Mouse (Mus musculus) embryonic facial prominence, embryonic 13.5 days (tissue): Measurements from ENCODE around the gene Noxa1. TPM values are rescaled to one million over a fixed set of nuclear protein-coding genes. Genes with fewer than 3 reads are reported as not detected.
A peak's percentile ranks its signal among the peaks of the same experiment; 100 is the strongest.

Experiments
- ATAC-seq: fragments of 200-750 bp; cut with Nextera tagmentation; 2 replicates; pipeline ENCODE4 v1.8.0; 2017; ENCODE audit warnings: low read depth; ENCODE audit not compliant: insufficient number of reproducible peaks, insufficient read depth, low FRiP score, low TSS enrichment
- H3K27ac ChIP-seq: fragments of 300-500 bp; sonication (generic); 2 replicates; pipeline ENCODE4 v1.5.1; 2015; ENCODE audit warnings: moderate library complexity, mild to moderate bottlenecking, inconsistent platforms
- H3K27me3 ChIP-seq: fragments of 300-500 bp; sonication (generic); 2 replicates; pipeline ENCODE4 v1.6.1; 2015; ENCODE audit warnings: mild to moderate bottlenecking, inconsistent platforms
- H3K36me3 ChIP-seq: fragments of 300-500 bp; sonication (generic); 2 replicates; pipeline ENCODE4 v1.6.1; 2015; ENCODE audit warnings: mild to moderate bottlenecking, inconsistent platforms
- H3K4me1 ChIP-seq: fragments of 300-500 bp; sonication (generic); 2 replicates; pipeline ENCODE4 v1.6.1; 2015; ENCODE audit warnings: inconsistent platforms
- H3K4me2 ChIP-seq: fragments of 300-500 bp; sonication (generic); 2 replicates; pipeline ENCODE4 v1.6.1; 2015; ENCODE audit warnings: moderate library complexity, mild to moderate bottlenecking, inconsistent platforms
- H3K4me3 ChIP-seq: fragments of 300-500 bp; sonication (generic); 2 replicates; pipeline ENCODE4 v1.5.1; 2015; ENCODE audit warnings: mild to moderate bottlenecking, inconsistent platforms
- H3K9ac ChIP-seq: fragments of 300-500 bp; sonication (generic); 2 replicates; pipeline ENCODE4 v1.6.1; 2015; ENCODE audit warnings: mild to moderate bottlenecking, inconsistent platforms
- H3K9me3 ChIP-seq: fragments of 300-500 bp; sonication (generic); 2 replicates; pipeline ENCODE4 v1.6.1; 2016; ENCODE audit warnings: inconsistent platforms
- WGBS: fragments of 180-500 bp; shearing (Covaris S2); methylation state at CpG from one replicate; pipeline ENCODE4 v1.1.7; 2015; ENCODE audit warnings: mixed read lengths; 5-methylcytosine and 5-hydroxymethylcytosine counted together
- microRNA-seq: library from miRNA; unstranded; fragments of <30 nt; microRNA quantifications from one replicate; pipeline ENCODE4, GENCODE M21; 2016
- polyA plus RNA-seq: library from polyadenylated mRNA; unstranded; fragments of >200 nt; fragmentation: Nextera tagmentation; extraction: Ambion mirVana; gene quantifications from 2 replicates; pipeline ENCODE4 v1.2.1, GENCODE M21; 2015

Gene Noxa1
- polyA plus RNA-seq, 1 experiment from 2014 or later, result not detected

DNA sequence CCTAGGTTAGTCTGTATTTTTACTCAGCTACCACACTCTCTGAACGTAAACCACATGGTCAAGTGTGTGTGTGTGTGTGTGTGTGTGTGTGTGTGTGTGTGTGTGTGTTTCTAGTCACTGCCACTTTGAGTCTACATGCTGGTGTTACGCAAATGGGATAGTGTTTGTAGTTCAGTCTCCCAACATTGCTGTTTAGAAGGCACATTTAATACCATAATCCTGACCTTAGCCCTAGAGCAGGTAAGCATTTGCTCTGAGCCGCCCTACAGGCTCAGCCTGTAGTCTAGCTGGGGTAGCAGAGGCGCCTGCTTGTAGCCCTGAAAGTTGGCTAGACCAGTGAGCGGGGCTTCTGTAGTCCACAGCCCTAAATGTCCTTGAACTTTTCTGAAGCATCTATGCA lies 31.4 kb downstream of the Noxa1 start:
- peaks cover 45% of the 10 kb centered on the region for H3K36me3 ChIP-seq
- H3K9me3 ChIP-seq, result no peaks in the 10 kb centered on the region
- H3K27me3 ChIP-seq, result no peaks in the 10 kb centered on the region
- H3K4me1 ChIP-seq, result no peaks in the 10 kb centered on the region
- H3K27ac ChIP-seq, result no peak overlapping the region
- H3K4me3 ChIP-seq, result no peak overlapping the region
- no peak overlapping the region for H3K4me2 ChIP-seq
- no peak overlapping the region for H3K9ac ChIP-seq
- WGBS, result 91% methylated on average over 5 of the region's 5 CpGs
- no peak for ATAC-seq

DNA sequence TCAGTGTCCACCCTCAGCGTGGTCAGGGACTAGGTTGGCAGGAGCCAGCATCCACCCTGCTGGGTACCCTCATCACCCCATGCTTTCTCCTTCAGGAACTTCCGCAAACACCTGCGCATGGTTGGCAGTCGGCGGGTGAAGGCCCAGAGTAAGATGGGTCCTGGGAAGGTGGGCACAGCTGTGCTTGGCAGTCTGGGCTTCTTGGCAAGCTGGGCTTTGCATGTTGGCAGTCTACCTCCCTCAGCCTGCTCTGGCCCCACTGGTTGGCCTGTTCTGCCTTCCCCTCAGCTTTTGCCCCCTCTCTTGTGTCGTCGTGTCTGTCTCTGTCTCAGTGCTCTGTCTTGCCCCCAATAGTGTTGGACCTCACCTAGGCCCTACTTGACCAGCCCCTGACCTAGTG lies 36.0 kb downstream of the Noxa1 start:
- peaks cover 71% of the 10 kb centered on the region for H3K36me3 ChIP-seq

DNA sequence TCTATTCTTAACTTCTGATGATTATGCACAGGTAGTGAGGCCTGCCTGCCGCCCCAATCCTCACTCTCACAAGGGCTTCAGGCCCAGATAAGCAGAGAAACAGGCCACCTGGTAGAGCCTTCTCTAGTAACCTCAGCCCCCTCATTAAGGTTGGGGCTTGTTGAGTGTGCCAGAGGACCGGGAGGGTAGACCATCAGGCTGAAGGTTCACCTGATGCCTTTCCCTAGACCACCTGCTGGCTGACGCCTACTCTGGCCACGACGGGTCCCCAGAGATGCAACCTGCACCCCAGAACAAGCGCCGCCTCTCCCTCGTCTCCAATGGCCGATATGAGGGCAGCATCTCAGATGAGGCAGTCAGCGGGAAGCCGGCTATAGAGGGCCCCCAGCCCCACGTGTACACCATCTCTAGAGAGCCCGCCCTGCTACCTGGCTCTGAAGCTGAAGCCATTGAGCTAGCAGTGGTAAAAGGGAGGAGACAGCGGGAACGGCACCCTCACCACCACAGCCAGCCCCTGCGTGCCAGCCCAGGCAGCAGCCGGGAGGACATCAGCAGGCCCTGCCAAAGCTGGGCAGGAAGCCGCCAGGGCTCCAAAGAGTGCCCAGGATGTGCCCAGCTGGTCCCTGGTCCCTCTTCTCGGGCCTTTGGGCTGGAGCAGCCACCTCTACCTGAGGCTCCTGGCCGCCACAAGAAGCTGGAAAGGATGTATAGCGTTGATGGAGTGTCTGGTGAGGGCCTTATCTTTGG lies 39.4 kb downstream of the Noxa1 start:
- Histone ChIP-seq H3K27me3 (no peaks in the 10 kb centered on the region), H3K36me3 (peaks cover 50% of the 10 kb centered on the region), H3K27ac (no peak overlapping the region), H3K9ac (peak overlapping the region; percentile 92), H3K4me3 (peak overlapping the region; percentile 87), H3K4me1 (peaks cover 16% of the 10 kb centered on the region), H3K9me3 (no peaks in the 10 kb centered on the region), H3K4me2 (peak overlapping the region; percentile 91)
- no peak for ATAC-seq
- WGBS, result 87% methylated on average over 21 of the region's 21 CpGs

More for the DNA sequence above, 36.0 kb downstream of the Noxa1 start:
- H3K27me3 ChIP-seq, result no peaks in the 10 kb centered on the region
- WGBS, result 92% methylated on average over 7 of the region's 7 CpGs
- no peak for ATAC-seq
- no peak overlapping the region for H3K9ac ChIP-seq
- no peak overlapping the region for H3K27ac ChIP-seq
- H3K4me2 ChIP-seq, result no peak overlapping the region
- H3K9me3 ChIP-seq, result no peaks in the 10 kb centered on the region
- H3K4me3 ChIP-seq, result no peak overlapping the region
- peaks cover 16% of the 10 kb centered on the region for H3K4me1 ChIP-seq

DNA sequence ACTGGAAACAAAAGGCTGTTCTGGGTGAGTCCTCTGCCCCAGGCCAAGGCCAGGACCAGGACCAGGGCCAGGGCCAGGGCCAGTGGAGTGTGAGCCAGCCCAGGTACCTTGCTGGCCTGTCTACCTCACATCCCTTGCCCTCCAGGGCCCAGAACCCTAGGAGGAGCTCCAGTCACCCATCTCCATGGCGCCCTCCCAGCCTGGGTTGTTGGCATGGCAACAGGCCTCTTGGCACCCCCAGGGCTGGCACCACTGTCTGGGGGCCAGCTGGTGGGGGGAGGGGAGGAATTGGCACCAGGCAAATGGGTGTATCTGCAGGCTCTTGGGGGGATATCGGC lies 39.9 kb downstream of the Noxa1 start:
- no peak overlapping the region for H3K27ac ChIP-seq
- 62% methylated on average over 2 of the region's 2 CpGs for WGBS
- H3K9me3 ChIP-seq, result no peaks in the 10 kb centered on the region
- H3K9ac ChIP-seq, result peak overlapping the region; percentile 92
- peaks cover 45% of the 10 kb centered on the region for H3K36me3 ChIP-seq
- H3K4me2 ChIP-seq, result peak overlapping the region; percentile 91
- no peak for ATAC-seq
- peaks cover 16% of the 10 kb centered on the region for H3K4me1 ChIP-seq
- H3K4me3 ChIP-seq, result peak overlapping the region; percentile 87
- H3K27me3 ChIP-seq, result no peaks in the 10 kb centered on the region

DNA sequence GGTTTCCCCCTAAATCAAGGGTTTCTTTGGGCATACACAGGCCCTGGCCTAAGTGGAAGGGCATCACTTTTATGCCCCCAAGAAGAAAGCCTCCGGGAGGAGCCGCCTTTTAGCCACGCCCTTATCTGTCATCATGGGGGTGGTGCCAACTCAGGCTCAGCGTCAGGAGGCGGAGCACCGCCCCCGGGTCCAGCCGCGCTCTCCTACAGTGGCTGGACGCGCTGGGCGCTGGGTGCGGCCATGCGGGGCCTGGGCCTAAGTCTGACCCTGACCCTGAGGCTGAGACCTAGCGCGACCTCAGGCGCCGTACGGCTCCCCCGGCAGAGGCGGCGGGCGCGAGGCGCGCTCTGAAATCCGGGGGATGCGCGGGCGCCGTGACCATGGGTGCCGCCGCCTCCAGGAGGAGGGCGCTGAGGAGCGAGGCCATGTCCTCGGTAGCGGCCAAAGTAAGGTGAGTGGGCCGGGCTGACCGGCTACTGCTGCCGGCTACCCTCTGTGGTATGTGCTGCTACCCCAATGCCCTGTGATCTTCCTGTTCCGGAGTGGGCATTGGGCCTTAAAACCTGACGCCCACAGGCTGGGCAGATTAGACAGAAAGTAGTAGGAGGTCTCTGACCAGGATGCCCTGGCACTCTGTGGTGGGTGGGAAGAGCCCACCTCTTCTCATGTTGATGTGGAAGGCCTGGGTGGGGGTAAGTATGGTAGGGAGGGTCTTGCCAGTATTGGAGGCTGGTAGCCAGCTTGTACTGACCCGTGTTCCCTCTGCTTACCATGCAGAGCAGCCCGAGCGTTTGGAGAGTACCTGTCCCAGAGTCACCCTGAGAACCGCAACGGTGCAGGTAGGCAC lies 40.5 kb downstream of the Noxa1 start, which contains the start of gene Nsmf:
Gene Nsmf, plus strand, starts transcription at position 135 of the 847 bp plus-strand sequence.
- Histone ChIP-seq H3K9ac (peak within 1 kb of the TSS; percentile 92), H3K27me3 (no peaks in the 10 kb centered on the region), H3K4me1 (peaks cover 16% of the 10 kb centered on the region), H3K36me3 (peaks cover 39% of the 10 kb centered on the region), H3K4me3 (peak within 1 kb of the TSS; percentile 87), H3K27ac (no peak within 1 kb of the TSS), H3K4me2 (peak within 1 kb of the TSS; percentile 91), H3K9me3 (no peaks in the 10 kb centered on the region)
- peak; percentile 70 for ATAC-seq
- WGBS, result 3% methylated on average over 47 of the region's 47 CpGs

DNA sequence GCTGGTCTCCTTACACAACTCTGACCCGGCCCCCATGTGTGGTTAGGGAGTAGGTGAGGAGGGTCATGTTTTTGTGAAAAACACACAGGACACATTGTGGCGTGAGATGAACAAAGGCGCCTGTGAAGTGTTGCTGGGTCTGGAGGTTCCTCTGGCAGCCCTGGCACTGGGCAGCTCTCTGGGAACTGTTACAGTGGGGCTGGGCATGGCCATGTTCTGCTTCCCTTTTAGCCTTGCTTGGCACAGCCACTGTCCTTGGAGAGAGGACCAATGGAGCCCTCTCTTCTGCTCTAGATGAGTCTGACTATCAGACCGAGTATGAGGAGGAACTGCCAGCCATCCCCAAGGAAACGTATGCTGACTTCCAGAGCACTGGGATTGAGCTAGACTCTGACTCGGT lies 41.8 kb downstream of the Noxa1 start:
- H3K4me3 ChIP-seq, result no peak overlapping the region
- no peaks in the 10 kb centered on the region for H3K9me3 ChIP-seq
- H3K36me3 ChIP-seq, result peaks cover 28% of the 10 kb centered on the region
- no peak overlapping the region for H3K27ac ChIP-seq
- H3K9ac ChIP-seq, result no peak overlapping the region
- no peak for ATAC-seq
- no peak overlapping the region for H3K4me2 ChIP-seq
- peaks cover 16% of the 10 kb centered on the region for H3K4me1 ChIP-seq
- no peaks in the 10 kb centered on the region for H3K27me3 ChIP-seq
- 91% methylated on average over 6 of the region's 6 CpGs for WGBS

DNA sequence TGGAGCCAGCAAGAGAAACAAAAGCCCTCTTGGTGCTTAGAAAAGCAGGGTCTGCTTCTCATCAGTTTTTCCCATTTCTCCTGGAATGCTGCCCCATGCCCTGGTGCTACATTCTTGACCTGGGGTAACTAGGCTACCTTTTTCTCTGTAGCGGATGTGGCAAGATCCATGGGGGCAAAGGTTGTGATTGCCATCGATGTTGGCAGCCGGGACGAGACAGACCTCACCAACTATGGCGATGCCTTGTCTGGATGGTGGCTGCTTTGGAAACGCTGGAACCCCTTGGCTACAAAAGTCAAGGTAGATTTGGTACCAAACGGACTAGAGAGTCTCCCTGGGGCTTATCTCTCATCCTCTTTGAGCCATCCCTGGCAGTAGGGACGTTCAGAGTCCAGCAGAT lies 43.5 kb downstream of the Noxa1 start:
- H3K27me3 ChIP-seq, result no peaks in the 10 kb centered on the region
- no peak overlapping the region for H3K27ac ChIP-seq
- H3K9ac ChIP-seq, result no peak overlapping the region
- no peak overlapping the region for H3K4me3 ChIP-seq
- WGBS, result 87% methylated on average over 8 of the region's 8 CpGs
- peaks cover 15% of the 10 kb centered on the region for H3K36me3 ChIP-seq
- ATAC-seq, result no peak
- no peaks in the 10 kb centered on the region for H3K9me3 ChIP-seq
- no peak overlapping the region for H3K4me2 ChIP-seq
- H3K4me1 ChIP-seq, result peaks cover 16% of the 10 kb centered on the region

DNA sequence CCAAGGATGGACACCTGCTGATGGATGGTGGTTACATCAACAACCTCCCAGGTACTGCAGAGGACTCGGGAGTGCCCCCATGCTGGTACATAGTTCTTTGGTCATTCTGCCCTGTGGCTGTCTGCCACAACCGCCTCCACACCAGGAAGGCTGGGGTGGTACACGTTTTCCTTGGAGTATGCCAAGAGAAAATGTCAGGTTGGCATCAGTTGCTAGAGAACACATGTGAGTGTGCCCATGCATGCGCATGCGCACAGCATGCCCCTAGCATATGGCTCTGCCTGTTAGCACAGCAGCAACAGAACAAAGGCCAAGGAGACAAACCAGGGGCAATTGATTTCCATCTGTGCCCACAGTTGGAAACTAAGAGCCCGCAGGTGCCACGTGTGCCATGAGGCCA lies 44.0 kb downstream of the Noxa1 start:
- peaks cover 14% of the 10 kb centered on the region for H3K4me1 ChIP-seq
- H3K27me3 ChIP-seq, result no peaks in the 10 kb centered on the region
- H3K27ac ChIP-seq, result no peak overlapping the region
- no peak overlapping the region for H3K4me2 ChIP-seq
- H3K9me3 ChIP-seq, result no peaks in the 10 kb centered on the region
- WGBS, result 84% methylated on average over 7 of the region's 7 CpGs
- no peak overlapping the region for H3K9ac ChIP-seq
- H3K4me3 ChIP-seq, result no peak overlapping the region
- peaks cover 10% of the 10 kb centered on the region for H3K36me3 ChIP-seq
- no peak for ATAC-seq

DNA sequence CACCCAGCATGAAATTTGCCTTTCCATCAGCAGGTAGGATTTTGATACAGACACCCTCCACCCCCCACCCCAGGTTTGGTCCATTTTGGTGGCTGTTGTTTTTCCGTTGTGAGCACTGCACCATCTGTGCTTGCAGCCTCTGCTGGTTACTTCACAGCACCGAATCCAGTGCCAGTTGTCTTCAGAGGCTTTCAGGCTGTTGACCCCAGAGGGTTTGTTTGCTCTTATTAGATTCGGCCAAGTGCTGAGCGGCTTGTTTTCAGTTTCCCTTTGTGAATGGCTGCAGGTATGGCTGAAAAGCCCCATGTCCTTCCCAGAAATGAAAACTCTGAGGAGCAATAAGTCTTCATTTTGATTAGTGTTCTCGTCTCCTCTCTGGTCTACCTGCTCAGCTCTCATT lies 54.9 kb downstream of the Noxa1 start:
- Histone ChIP-seq H3K9ac (no peak overlapping the region), H3K9me3 (no peaks in the 10 kb centered on the region), H3K4me3 (no peak overlapping the region), H3K4me1 (no peaks in the 10 kb centered on the region), H3K27me3 (no peaks in the 10 kb centered on the region), H3K4me2 (no peak overlapping the region), H3K36me3 (0 out of 2 replicates have a peak, but pooled peaks cover 3% of the 10 kb centered on the region), H3K27ac (no peak overlapping the region)
- WGBS, result 89% methylated on average over 5 of the region's 5 CpGs
- ATAC-seq, result no peak

Small RNA genes lying within 50 kb of the gene (microRNA-seq; reads per million reads assigned to microRNA genes)
- gene Gm24328 (not detected), gene Mir7664 (0.92 reads per million)

Other genes starting within 250 kb of the Noxa1 start
- gene Ehmt1, start 175.5 kb downstream of the Noxa1 start, polyA plus RNA-seq, result 115 and 119 TPM in 2 replicates
- 34.8 and 39.0 TPM in 2 replicates for gene Arrdc1, start 159.9 kb downstream of the Noxa1 start, polyA plus RNA-seq
- 15.9 and 17.2 TPM in 2 replicates for gene Zmynd19, start 145.4 kb downstream of the Noxa1 start, polyA plus RNA-seq
- 37.7 and 40.3 TPM in 2 replicates for gene Dph7, start 132.7 kb downstream of the Noxa1 start, polyA plus RNA-seq
- gene Mrpl41, start 120.1 kb downstream of the Noxa1 start, polyA plus RNA-seq, result 145 and 153 TPM in 2 replicates
- 5.6 and 7.1 TPM in 2 replicates for gene Pnpla7, start 119.1 kb downstream of the Noxa1 start, polyA plus RNA-seq
- 82.5 and 87.4 TPM in 2 replicates for gene Nsmf, start 40.8 kb downstream of the Noxa1 start, polyA plus RNA-seq
- not detected in 2 replicates for gene Entpd8, start 14.8 kb downstream of the Noxa1 start, polyA plus RNA-seq
- gene Nrarp, start 85.6 kb upstream of the Noxa1 start, polyA plus RNA-seq, result 15.0 and 16.7 TPM in 2 replicates
- gene Tor4a, start 101.7 kb upstream of the Noxa1 start, polyA plus RNA-seq, result 5.1 and 6.1 TPM in 2 replicates
- gene Nelfb, start 116.3 kb upstream of the Noxa1 start, polyA plus RNA-seq, result 110 and 114 TPM in 2 replicates
- gene Stpg3, start 119.5 kb upstream of the Noxa1 start, polyA plus RNA-seq, result 0.15 TPM in 1 of 2 replicates, not detected in the other
- not detected in 2 replicates for gene Fam166a, start 123.6 kb upstream of the Noxa1 start, polyA plus RNA-seq
- gene Tubb4b, start 129.6 kb upstream of the Noxa1 start, polyA plus RNA-seq, result 409 and 438 TPM in 2 replicates
- not detected in 2 replicates for gene Slc34a3, start 139.2 kb upstream of the Noxa1 start, polyA plus RNA-seq
- gene Rnf224, start 141.6 kb upstream of the Noxa1 start, polyA plus RNA-seq, result not detected in 2 replicates
- 10.8 and 11.3 TPM in 2 replicates for gene Rnf208, start 147.1 kb upstream of the Noxa1 start, polyA plus RNA-seq
- 0.81 TPM in 1 of 2 replicates, not detected in the other for gene Cysrt1, start 147.3 kb upstream of the Noxa1 start, polyA plus RNA-seq
- gene AL732309.1, start 151.7 kb upstream of the Noxa1 start, polyA plus RNA-seq, result 6.9 and 7.9 TPM in 2 replicates
- gene Tmem203, start 160.3 kb upstream of the Noxa1 start, polyA plus RNA-seq, result 24.5 and 25.3 TPM in 2 replicates
- 7.5 and 8.2 TPM in 2 replicates for gene Tprn, start 167.5 kb upstream of the Noxa1 start, polyA plus RNA-seq
- gene Ssna1, start 177.3 kb upstream of the Noxa1 start, polyA plus RNA-seq, result 231 and 246 TPM in 2 replicates
- 137 and 143 TPM in 2 replicates for gene Anapc2, start 177.3 kb upstream of the Noxa1 start, polyA plus RNA-seq
- not detected in 2 replicates for gene Tmem210, start 193.0 kb upstream of the Noxa1 start, polyA plus RNA-seq
- 0.22 TPM in 2 replicates for gene Lrrc26, start 194.8 kb upstream of the Noxa1 start, polyA plus RNA-seq
- 0.38 and 1.2 TPM in 2 replicates for gene Grin1, start 224.0 kb upstream of the Noxa1 start, polyA plus RNA-seq
- gene Man1b1, start 237.2 kb upstream of the Noxa1 start, polyA plus RNA-seq, result 61.1 and 79.4 TPM in 2 replicates